Mouse (Mus musculus): ENCODE measurements around the gene Gemin5. TPM values are rescaled to one million over a fixed set of nuclear protein-coding genes. Genes with fewer than 3 reads are reported as not detected.

Gemin5 gene
- polyA plus RNA-seq, 1 experiment, result 15.6 TPM

GRCm38 (mm10) chr11:58156871-58157270 lies 11.5 kb downstream of the Gemin5 start:
- no peak for TF ChIP-seq CTCF (IDR thresholded peaks at IDR 0.05; ENCODE audit: borderline replicate concordance, extremely low read depth, insufficient read depth, insufficient read length)
- no peak for TF ChIP-seq POLR2A (IDR thresholded peaks at IDR 0.05; ENCODE audit: borderline replicate concordance, extremely low read depth, insufficient read depth, insufficient read length, poor library complexity, severe bottlenecking)
- no peak for DNase-seq (ENCODE audit: low read depth)

- TF ChIP-seq POLR2A (IDR thresholded peaks at IDR 0.05; ENCODE audit: borderline replicate concordance, extremely low read depth, insufficient read depth, insufficient read length, poor library complexity, severe bottlenecking), result no peak
- TF ChIP-seq CTCF (IDR thresholded peaks at IDR 0.05; ENCODE audit: borderline replicate concordance, extremely low read depth, insufficient read depth, insufficient read length), result no peak
- DNase-seq (ENCODE audit: low read depth), result no peak
These were observed 12.9 kb downstream of the Gemin5 start for GRCm38 (mm10) chr11:58155458-58155857.

- DNase-seq (ENCODE audit: low read depth), result peak; percentile 9
- TF ChIP-seq CTCF (IDR thresholded peaks at IDR 0.05; ENCODE audit: borderline replicate concordance, extremely low read depth, insufficient read depth, insufficient read length), result no peak
- no peak for TF ChIP-seq POLR2A (IDR thresholded peaks at IDR 0.05; ENCODE audit: borderline replicate concordance, extremely low read depth, insufficient read depth, insufficient read length, poor library complexity, severe bottlenecking)
These were observed 22.1 kb downstream of the Gemin5 start for GRCm38 (mm10) chr11:58146241-58146640.

GRCm38 (mm10) chr11:58143704-58144426 lies 24.5 kb downstream of the Gemin5 start:
- DNase-seq (ENCODE audit: low read depth), result peak; percentile 9
- TF ChIP-seq POLR2A (IDR thresholded peaks at IDR 0.05; ENCODE audit: borderline replicate concordance, extremely low read depth, insufficient read depth, insufficient read length, poor library complexity, severe bottlenecking), result no peak
- TF ChIP-seq CTCF (IDR thresholded peaks at IDR 0.05; ENCODE audit: borderline replicate concordance, extremely low read depth, insufficient read depth, insufficient read length), result no peak

GRCm38 (mm10) chr11:58139466-58139865 lies 28.9 kb downstream of the Gemin5 start:
- DNase-seq (ENCODE audit: low read depth), result no peak

GRCm38 (mm10) chr11:58138821-58139220 lies 29.5 kb downstream of the Gemin5 start:
- TF ChIP-seq POLR2A (IDR thresholded peaks at IDR 0.05; ENCODE audit: borderline replicate concordance, extremely low read depth, insufficient read depth, insufficient read length, poor library complexity, severe bottlenecking) (no peak), CTCF (IDR thresholded peaks at IDR 0.05; ENCODE audit: borderline replicate concordance, extremely low read depth, insufficient read depth, insufficient read length) (no peak)
- DNase-seq (ENCODE audit: low read depth), result no peak

More at GRCm38 (mm10) chr11:58139466-58139865, 28.9 kb downstream of the Gemin5 start:
- TF ChIP-seq CTCF (IDR thresholded peaks at IDR 0.05; ENCODE audit: borderline replicate concordance, extremely low read depth, insufficient read depth, insufficient read length) (no peak), POLR2A (IDR thresholded peaks at IDR 0.05; ENCODE audit: borderline replicate concordance, extremely low read depth, insufficient read depth, insufficient read length, poor library complexity, severe bottlenecking) (no peak)

GRCm38 (mm10) chr11:58136677-58137076 lies 31.7 kb downstream of the Gemin5 start:
- TF ChIP-seq CTCF (IDR thresholded peaks at IDR 0.05; ENCODE audit: borderline replicate concordance, extremely low read depth, insufficient read depth, insufficient read length) (no peak), POLR2A (IDR thresholded peaks at IDR 0.05; ENCODE audit: borderline replicate concordance, extremely low read depth, insufficient read depth, insufficient read length, poor library complexity, severe bottlenecking) (no peak)
- DNase-seq (ENCODE audit: low read depth), result no peak

GRCm38 (mm10) chr11:58135296-58135695 lies 33.0 kb downstream of the Gemin5 start:
- TF ChIP-seq POLR2A (IDR thresholded peaks at IDR 0.05; ENCODE audit: borderline replicate concordance, extremely low read depth, insufficient read depth, insufficient read length, poor library complexity, severe bottlenecking) (no peak), CTCF (IDR thresholded peaks at IDR 0.05; ENCODE audit: borderline replicate concordance, extremely low read depth, insufficient read depth, insufficient read length) (no peak)
- no peak for DNase-seq (ENCODE audit: low read depth)

- no peak for DNase-seq (ENCODE audit: low read depth)
- TF ChIP-seq CTCF (IDR thresholded peaks at IDR 0.05; ENCODE audit: borderline replicate concordance, extremely low read depth, insufficient read depth, insufficient read length), result no peak
- no peak for TF ChIP-seq POLR2A (IDR thresholded peaks at IDR 0.05; ENCODE audit: borderline replicate concordance, extremely low read depth, insufficient read depth, insufficient read length, poor library complexity, severe bottlenecking)
These were observed 33.5 kb downstream of the Gemin5 start for GRCm38 (mm10) chr11:58134869-58135268.

- TF ChIP-seq CTCF (IDR thresholded peaks at IDR 0.05; ENCODE audit: borderline replicate concordance, extremely low read depth, insufficient read depth, insufficient read length) (no peak), POLR2A (IDR thresholded peaks at IDR 0.05; ENCODE audit: borderline replicate concordance, extremely low read depth, insufficient read depth, insufficient read length, poor library complexity, severe bottlenecking) (no peak)
These were observed 36.3 kb downstream of the Gemin5 start for GRCm38 (mm10) chr11:58132026-58132425.

GRCm38 (mm10) chr11:58129302-58129843 lies 39.0 kb downstream of the Gemin5 start:
- no peak for TF ChIP-seq POLR2A (IDR thresholded peaks at IDR 0.05; ENCODE audit: borderline replicate concordance, extremely low read depth, insufficient read depth, insufficient read length, poor library complexity, severe bottlenecking)
- no peak for TF ChIP-seq CTCF (IDR thresholded peaks at IDR 0.05; ENCODE audit: borderline replicate concordance, extremely low read depth, insufficient read depth, insufficient read length)
- DNase-seq (ENCODE audit: low read depth), result no peak

More at GRCm38 (mm10) chr11:58132026-58132425, 36.3 kb downstream of the Gemin5 start:
- DNase-seq (ENCODE audit: low read depth), result no peak

GRCm38 (mm10) chr11:58127544-58127943 lies 40.8 kb downstream of the Gemin5 start:
- DNase-seq (ENCODE audit: low read depth), result no peak
- TF ChIP-seq POLR2A (IDR thresholded peaks at IDR 0.05; ENCODE audit: borderline replicate concordance, extremely low read depth, insufficient read depth, insufficient read length, poor library complexity, severe bottlenecking), result no peak
- no peak for TF ChIP-seq CTCF (IDR thresholded peaks at IDR 0.05; ENCODE audit: borderline replicate concordance, extremely low read depth, insufficient read depth, insufficient read length)

All from brain, embryonic 14.5 days (tissue).